Mouse (Mus musculus) ovary, postnatal 14 days (tissue): ENCODE data around the gene Mbd5.
"Not testable (repeated sequence)": the region's sequence is repeated elsewhere in the genome, so short reads cannot be mapped to it uniquely, and the experiment has no call there.

ENCODE experiments used
- DNase-seq: peaks from one replicate; pipeline ENCODE4 v3.0.0; 2022; ENCODE audit warnings: low spot score

The Mbd5 gene

GRCm38 (mm10) chr2:49169766-49170165 lies 220.5 kb downstream of the Mbd5 start:
- no peak for DNase-seq

GRCm38 (mm10) chr2:49177015-49177414 lies 227.7 kb downstream of the Mbd5 start:
- no peak for DNase-seq

GRCm38 (mm10) chr2:49190984-49191383 lies 241.7 kb downstream of the Mbd5 start:
- DNase-seq = no peak

- DNase-seq = no peak
Observed at GRCm38 (mm10) chr2:49191695-49192094, 242.4 kb downstream of the Mbd5 start.

GRCm38 (mm10) chr2:49204081-49204480 lies 254.8 kb downstream of the Mbd5 start:
- no peak for DNase-seq

- not testable (repeated sequence) for DNase-seq
Observed at GRCm38 (mm10) chr2:49205692-49206091, 256.4 kb downstream of the Mbd5 start.

GRCm38 (mm10) chr2:49209349-49209748 lies 260.0 kb downstream of the Mbd5 start:
- DNase-seq = no peak

GRCm38 (mm10) chr2:49210408-49210807 lies 261.1 kb downstream of the Mbd5 start:
- DNase-seq = no peak

- DNase-seq = no peak
Observed at GRCm38 (mm10) chr2:49229725-49230124, 280.4 kb downstream of the Mbd5 start.

GRCm38 (mm10) chr2:49234064-49234463 lies 284.8 kb downstream of the Mbd5 start:
- DNase-seq = no peak

- no peak for DNase-seq
Observed at GRCm38 (mm10) chr2:49241715-49242114, 292.4 kb downstream of the Mbd5 start.

- no peak for DNase-seq
Observed at GRCm38 (mm10) chr2:49264092-49264491, 314.8 kb downstream of the Mbd5 start.

GRCm38 (mm10) chr2:49272295-49272967 lies 323.1 kb downstream of the Mbd5 start:
- DNase-seq = no peak

- DNase-seq = no peak
Observed at GRCm38 (mm10) chr2:49276017-49276722, 326.9 kb downstream of the Mbd5 start.

GRCm38 (mm10) chr2:49280496-49280895 lies 331.2 kb downstream of the Mbd5 start:
- DNase-seq = no peak

GRCm38 (mm10) chr2:49283583-49283982 lies 334.3 kb downstream of the Mbd5 start:
- DNase-seq = no peak

- DNase-seq = no peak
Observed at GRCm38 (mm10) chr2:49286965-49287364, 337.7 kb downstream of the Mbd5 start.

GRCm38 (mm10) chr2:49291709-49292108 lies 342.4 kb downstream of the Mbd5 start:
- DNase-seq = no peak

- peak; percentile 75 for DNase-seq
Observed at GRCm38 (mm10) chr2:49312629-49313447, 363.5 kb downstream of the Mbd5 start.

- no peak for DNase-seq
Observed at GRCm38 (mm10) chr2:49333594-49333993, 384.3 kb downstream of the Mbd5 start.

GRCm38 (mm10) chr2:49335267-49335666 lies 386.0 kb downstream of the Mbd5 start:
- no peak for DNase-seq

GRCm38 (mm10) chr2:49344287-49344686 lies 395.0 kb downstream of the Mbd5 start:
- no peak for DNase-seq

GRCm38 (mm10) chr2:49345786-49346185 lies 396.5 kb downstream of the Mbd5 start:
- no peak for DNase-seq
